Comparison of ENCODE assay signal across 8 mouse cellular contexts in the genomic region with DNA sequence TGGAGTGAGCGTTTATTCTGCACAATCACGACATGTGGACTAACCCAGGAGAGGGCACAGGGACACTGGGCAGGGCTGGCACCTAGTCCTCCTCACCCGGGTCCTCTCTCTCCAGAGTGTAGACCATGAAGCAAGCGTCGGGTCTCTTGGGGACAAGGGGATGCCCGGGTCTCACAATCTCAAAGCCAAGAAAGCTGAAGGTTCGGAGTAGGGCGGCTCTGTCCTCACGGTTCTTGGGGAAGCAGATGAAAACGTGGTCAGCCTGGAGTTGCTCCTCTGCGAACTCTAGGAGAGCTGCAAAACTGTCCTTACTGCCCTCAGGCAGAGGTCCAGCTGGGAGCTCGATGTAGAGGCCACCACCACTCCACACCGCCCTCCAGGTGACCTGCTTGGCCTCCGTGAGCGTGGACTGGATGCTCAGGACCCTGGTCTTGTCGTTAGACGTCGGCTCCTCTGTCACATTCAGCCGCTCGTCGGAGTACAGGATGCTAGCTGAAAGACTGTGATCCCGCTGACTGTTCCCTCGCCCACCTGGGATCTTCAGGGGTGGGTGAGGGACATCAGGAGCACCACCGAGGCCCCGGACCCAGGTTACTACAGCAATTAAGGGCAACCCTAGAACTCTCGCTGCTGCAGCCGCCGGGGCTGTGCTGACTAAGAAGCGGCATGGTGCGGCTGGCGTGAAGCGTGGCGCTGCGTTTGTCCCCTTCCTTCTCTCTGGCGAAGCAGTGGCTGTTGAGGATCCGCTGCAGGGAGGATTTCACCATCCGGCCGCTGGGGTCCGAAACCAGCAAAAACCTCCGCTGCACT. TPM values are rescaled to one million over a fixed set of nuclear protein-coding genes. Genes with fewer than 3 reads are reported as not detected.
DNase-seq lines count a peak whose midpoint lies in the region; ATAC-seq and TF ChIP-seq lines count a peak whose summit lies in the region.
"Not testable (repeated sequence)": the region's sequence is repeated elsewhere in the genome, so short reads cannot be mapped to it uniquely, and the experiment has no call there.

No protein-coding gene starts in this region.

- ATAC-seq in embryonic facial prominence, embryonic 11.5 days (replicated peaks; ENCODE audit: insufficient number of reproducible peaks, low FRiP score, low TSS enrichment, low read depth) = peak; percentile 59; the same call in 1 of the 2 replicates
- ATAC-seq in forebrain, postnatal 0 days = peak; percentile 86
- ATAC-seq in hindbrain, embryonic 11.5 days (ENCODE audit: low FRiP score) = peak; percentile 83
- peak; percentile 61 for ATAC-seq in kidney, postnatal 0 days (replicated peaks; ENCODE audit: low FRiP score, low read depth)
- peak; percentile 28; the same call in 1 of the 2 replicates for ATAC-seq in liver, embryonic 15.5 days (ENCODE audit: insufficient read depth)
- peak; percentile 92 for ATAC-seq in midbrain, embryonic 13.5 days

- 3% methylated on average over 31 of the region's 40 CpGs for WGBS in embryonic facial prominence, embryonic 11.5 days
- WGBS in forebrain, postnatal 0 days = 3% methylated on average over 30 of the region's 40 CpGs
- WGBS in hindbrain, embryonic 11.5 days = 6% methylated on average over 29 of the region's 40 CpGs
- 2% methylated on average over 29 of the region's 40 CpGs for WGBS in kidney, postnatal 0 days
- WGBS in liver, embryonic 15.5 days (ENCODE audit: insufficient replicate concordance) = 11% methylated on average over 33 of the region's 40 CpGs
- WGBS in midbrain, embryonic 13.5 days = 2% methylated on average over 34 of the region's 40 CpGs

- peak overlapping the region; percentile 22 for H3K4me3 ChIP-seq in embryonic facial prominence, embryonic 11.5 days (ENCODE audit: low read depth, low read length)
- H3K4me3 ChIP-seq in forebrain, postnatal 0 days (ENCODE audit: low read depth, low read length) = peak overlapping the region; percentile 20
- peak overlapping the region; percentile 23 for H3K4me3 ChIP-seq in hindbrain, embryonic 11.5 days (ENCODE audit: low read depth, low read length)
- H3K4me3 ChIP-seq in kidney, postnatal 0 days (replicated peaks; ENCODE audit: low read depth, low read length) = peak overlapping the region; percentile 23
- peak overlapping the region; percentile 26 for H3K4me3 ChIP-seq in liver, embryonic 15.5 days (replicated peaks)
- peak overlapping the region; percentile 37 for H3K4me3 ChIP-seq in midbrain, embryonic 13.5 days (replicated peaks)

- peak; percentile 18 for DNase-seq in ZHBTc4 (ENCODE audit: low read depth, low spot score)
- DNase-seq in embryonic facial prominence, embryonic 11.5 days (ENCODE audit: low spot score) = peak; percentile 0
- peak; percentile 1 for DNase-seq in forebrain, postnatal 0 days
- DNase-seq in hindbrain, embryonic 11.5 days (ENCODE audit: low spot score) = peak; percentile 13
- not testable (repeated sequence) for DNase-seq in kidney, postnatal 0 days (ENCODE audit: low spot score)
- peak; percentile 16 for DNase-seq in retina, postnatal 1 day

- not testable (repeated sequence) for H3K9me3 ChIP-seq in embryonic facial prominence, embryonic 11.5 days (replicated peaks; ENCODE audit: control insufficient read depth, low read length); forebrain, postnatal 0 days (ENCODE audit: low read length); hindbrain, embryonic 11.5 days (ENCODE audit: control insufficient read depth, low read length); kidney, postnatal 0 days (replicated peaks; ENCODE audit: low read length); liver, embryonic 15.5 days (replicated peaks); midbrain, embryonic 13.5 days

- TF ChIP-seq CTCF in forebrain, postnatal 0 days (IDR thresholded peaks at IDR 0.05; ENCODE audit: low read depth); kidney, postnatal 0 days (IDR thresholded peaks at IDR 0.05; ENCODE audit: low read depth): not testable (repeated sequence)

- not testable (repeated sequence) for H3K27me3 ChIP-seq in embryonic facial prominence, embryonic 11.5 days (ENCODE audit: control insufficient read depth, insufficient read depth, low read length); forebrain, postnatal 0 days (ENCODE audit: insufficient read depth, low read length); hindbrain, embryonic 11.5 days (ENCODE audit: control insufficient read depth, insufficient read depth, low read length); kidney, postnatal 0 days (ENCODE audit: insufficient read depth, low read length); liver, embryonic 15.5 days; midbrain, embryonic 13.5 days

- not testable (repeated sequence) for H3K4me1 ChIP-seq in embryonic facial prominence, embryonic 11.5 days (ENCODE audit: control insufficient read depth, insufficient read depth, low read length); forebrain, postnatal 0 days (ENCODE audit: insufficient read depth); hindbrain, embryonic 11.5 days (replicated peaks; ENCODE audit: control insufficient read depth, insufficient read depth, low read length); kidney, postnatal 0 days (replicated peaks; ENCODE audit: insufficient read depth, low read length); liver, embryonic 15.5 days (replicated peaks); midbrain, embryonic 13.5 days (replicated peaks)

- H3K27ac ChIP-seq in embryonic facial prominence, embryonic 11.5 days (replicated peaks; ENCODE audit: low read depth, low read length); forebrain, postnatal 0 days (ENCODE audit: low read depth, low read length); hindbrain, embryonic 11.5 days (ENCODE audit: low read depth, low read length); kidney, postnatal 0 days; liver, embryonic 15.5 days (replicated peaks); midbrain, embryonic 13.5 days: not testable (repeated sequence)

- not testable (repeated sequence) for H3K9ac ChIP-seq in embryonic facial prominence, embryonic 11.5 days (replicated peaks; ENCODE audit: low read length); kidney, postnatal 0 days (ENCODE audit: low read depth, low read length); liver, embryonic 15.5 days
- H3K9ac ChIP-seq in forebrain, postnatal 0 days = peak overlapping the region; percentile 37; the same call in 1 of the 2 replicates
- peak overlapping the region; percentile 11; the same call in 1 of the 2 replicates for H3K9ac ChIP-seq in hindbrain, embryonic 11.5 days (ENCODE audit: low read depth, low read length)
- H3K9ac ChIP-seq in midbrain, embryonic 13.5 days (replicated peaks) = peak overlapping the region; percentile 47

- H3K36me3 ChIP-seq in embryonic facial prominence, embryonic 11.5 days (replicated peaks; ENCODE audit: control insufficient read depth, insufficient read depth, low read depth, low read length); forebrain, postnatal 0 days (ENCODE audit: insufficient read depth); hindbrain, embryonic 11.5 days (ENCODE audit: control insufficient read depth, insufficient read depth, low read length); kidney, postnatal 0 days (ENCODE audit: insufficient read depth, low read length); liver, embryonic 15.5 days (replicated peaks); midbrain, embryonic 13.5 days: not testable (repeated sequence)

- H3K4me2 ChIP-seq in embryonic facial prominence, embryonic 11.5 days (ENCODE audit: low read depth, low read length) = peak overlapping the region; percentile 39
- peak overlapping the region; percentile 50 for H3K4me2 ChIP-seq in forebrain, postnatal 0 days (ENCODE audit: low read depth)
- H3K4me2 ChIP-seq in hindbrain, embryonic 11.5 days (replicated peaks; ENCODE audit: low read depth, low read length) = peak overlapping the region; percentile 37
- peak overlapping the region; percentile 53 for H3K4me2 ChIP-seq in kidney, postnatal 0 days (ENCODE audit: low read length)
- peak overlapping the region; percentile 51 for H3K4me2 ChIP-seq in liver, embryonic 15.5 days
- peak overlapping the region; percentile 54 for H3K4me2 ChIP-seq in midbrain, embryonic 13.5 days (replicated peaks)

RNA-seq across cellular contexts. Expression of a gene that starts 28.5 kb away (rescaled TPM):
- 39.6 and 39.9 TPM in 2 replicates for polyA plus RNA-seq in embryonic facial prominence, embryonic 11.5 days (2014; fragmentation: Nextera tagmentation; extraction: Ambion mirVana)
- total RNA-seq in forebrain, postnatal 0 days (2014; rRNA removed) = 30.6 and 31.0 TPM in 2 replicates
- polyA plus RNA-seq in forebrain, postnatal 0 days (2015; fragmentation: Nextera tagmentation; extraction: Ambion mirVana) = 14.6 and 16.2 TPM in 2 replicates
- polyA plus RNA-seq in hindbrain, embryonic 11.5 days (2014; fragmentation: Nextera tagmentation; extraction: Ambion mirVana) = 33.8 and 34.1 TPM in 2 replicates
- 24.2 and 25.9 TPM in 2 replicates for polyA plus RNA-seq in kidney, postnatal 0 days (2015; fragmentation: Nextera tagmentation; extraction: Ambion mirVana)
- polyA plus RNA-seq in liver, embryonic 15.5 days (2015; fragmentation: Nextera tagmentation; extraction: Ambion mirVana) = 8.4 and 9.7 TPM in 2 replicates
- polyA plus RNA-seq in midbrain, embryonic 13.5 days (2015; fragmentation: Nextera tagmentation; extraction: Ambion mirVana) = 27.0 and 30.7 TPM in 2 replicates

RNA-seq across cellular contexts. Expression of a gene that starts 56.9 kb away (rescaled TPM):
- polyA plus RNA-seq in embryonic facial prominence, embryonic 11.5 days (2014; fragmentation: Nextera tagmentation; extraction: Ambion mirVana) = 64.5 and 69.2 TPM in 2 replicates
- total RNA-seq in forebrain, postnatal 0 days (2014; rRNA removed) = 27.5 and 45.4 TPM in 2 replicates
- polyA plus RNA-seq in forebrain, postnatal 0 days (2015; fragmentation: Nextera tagmentation; extraction: Ambion mirVana) = 25.1 and 33.0 TPM in 2 replicates
- polyA plus RNA-seq in hindbrain, embryonic 11.5 days (2014; fragmentation: Nextera tagmentation; extraction: Ambion mirVana) = 21.1 and 26.9 TPM in 2 replicates
- polyA plus RNA-seq in kidney, postnatal 0 days (2015; fragmentation: Nextera tagmentation; extraction: Ambion mirVana) = 10.1 and 11.2 TPM in 2 replicates
- polyA plus RNA-seq in liver, embryonic 15.5 days (2015; fragmentation: Nextera tagmentation; extraction: Ambion mirVana) = 0.12 and 0.28 TPM in 2 replicates
- 19.4 and 21.6 TPM in 2 replicates for polyA plus RNA-seq in midbrain, embryonic 13.5 days (2015; fragmentation: Nextera tagmentation; extraction: Ambion mirVana)

Comparison
In these comparisons a context has a peak if more than half of its experiments do, and no peak if none do; other contexts are left out.
1. ATAC-seq: peak in every context shown above with its lines; median percentile 92 in midbrain, embryonic 13.5 days; 86 in forebrain, postnatal 0 days; 83 in hindbrain, embryonic 11.5 days; 61 in kidney, postnatal 0 days; 59 in embryonic facial prominence, embryonic 11.5 days; 28 in liver, embryonic 15.5 days.